Mouse (Mus musculus) ES-Bruce4 (cell line): ENCODE results near the gene Tekt4. TPM values are rescaled to one million over a fixed set of nuclear protein-coding genes. Genes with fewer than 3 reads are reported as not detected.

Source experiments
- H3K27ac ChIP-seq: 2 replicates; pipeline ENCODE4 v1.5.1; 2012; ENCODE audit warnings: low read length, inconsistent platforms; ENCODE audit not compliant: insufficient read depth
- H3K27me3 ChIP-seq: 2 replicates; pipeline ENCODE4 v1.6.1; 2012; ENCODE audit warnings: mild to moderate bottlenecking, low read length, inconsistent platforms; ENCODE audit not compliant: control insufficient read depth, poor library complexity, insufficient read depth, severe bottlenecking
- H3K36me3 ChIP-seq: 2 replicates; pipeline ENCODE4 v1.6.1; 2012; ENCODE audit warnings: inconsistent platforms, mild to moderate bottlenecking, low read length, moderate library complexity; ENCODE audit not compliant: control insufficient read depth, poor library complexity, insufficient read depth, severe bottlenecking
- H3K4me1 ChIP-seq: one replicate; pipeline ENCODE4 v1.8.1; 2011; ENCODE audit warnings: low read length; ENCODE audit not compliant: control insufficient read depth, insufficient read depth
- H3K4me3 ChIP-seq: 2 replicates; pipeline ENCODE4 v1.5.1; 2011; ENCODE audit warnings: low read depth, mild to moderate bottlenecking, low read length
- H3K9ac ChIP-seq: 2 replicates; pipeline ENCODE4 v1.6.1; 2012; ENCODE audit warnings: low read depth, mild to moderate bottlenecking, inconsistent platforms; ENCODE audit not compliant: poor library complexity, severe bottlenecking
- H3K9me3 ChIP-seq: replicated peaks from 2 replicates; pipeline ENCODE4 v1.6.1; 2012; ENCODE audit warnings: mild to moderate bottlenecking, low read length, inconsistent platforms; ENCODE audit not compliant: control insufficient read depth, poor library complexity, insufficient read depth, severe bottlenecking
- CTCF ChIP-seq: IDR thresholded peaks from one replicate; pipeline ENCODE4 v1.8.1; 2011; ENCODE audit warnings: low read depth, low read length
- EP300 ChIP-seq: IDR thresholded peaks from 2 replicates; pipeline ENCODE4 v1.6.1; 2011; ENCODE audit warnings: low read depth, low read length; ENCODE audit not compliant: insufficient read depth
- POLR2A ChIP-seq: IDR thresholded peaks from one replicate; pipeline ENCODE4 v1.8.1; 2011; ENCODE audit warnings: low read length; ENCODE audit not compliant: insufficient read depth
- polyA plus RNA-seq: library from polyadenylated mRNA; stranded (reverse); fragments of >200 nt; gene quantifications from 2 replicates; pipeline ENCODE4 v1.2.4, GENCODE M21; 2011; ENCODE audit warnings: low read depth; ENCODE audit not compliant: missing spikeins, insufficient read depth, insufficient read length

Tekt4 gene
- polyA plus RNA-seq, 1 experiment = not detected

- H3K9me3 ChIP-seq = no peaks in the 10 kb centered on the region
- no peaks in the 10 kb centered on the region for H3K27me3 ChIP-seq
- no peak overlapping the region for H3K9ac ChIP-seq
- H3K27ac ChIP-seq = no peak overlapping the region
- H3K36me3 ChIP-seq = no peaks in the 10 kb centered on the region
- peak overlapping the region; percentile 50 for H3K4me3 ChIP-seq
- TF ChIP-seq EP300 (no peak), CTCF (peak; percentile 61)
- no peaks in the 10 kb centered on the region for H3K4me1 ChIP-seq
Measured at GRCm38 (mm10) chr17:25474330-25475077, 20.1 kb downstream of the Tekt4 start.

GRCm38 (mm10) chr17:25475946-25476744 is 21.7 kb downstream of the Tekt4 start:
- no peak overlapping the region for H3K4me3 ChIP-seq
- H3K27ac ChIP-seq = no peak overlapping the region

GRCm38 (mm10) chr17:25480152-25480551 is 25.7 kb downstream of the Tekt4 start:
- TF ChIP-seq POLR2A (no peak), EP300 (no peak), CTCF (no peak)
- Histone ChIP-seq H3K4me3 (no peak overlapping the region), H3K36me3 (no peaks in the 10 kb centered on the region), H3K4me1 (no peaks in the 10 kb centered on the region), H3K9me3 (no peaks in the 10 kb centered on the region), H3K9ac (no peak overlapping the region), H3K27me3 (no peaks in the 10 kb centered on the region), H3K27ac (no peak overlapping the region)

More at GRCm38 (mm10) chr17:25475946-25476744, 21.7 kb downstream of the Tekt4 start:
- no peak for TF ChIP-seq POLR2A
- no peak for TF ChIP-seq EP300
- TF ChIP-seq CTCF = peak; percentile 63
- H3K27me3 ChIP-seq = no peaks in the 10 kb centered on the region
- no peaks in the 10 kb centered on the region for H3K9me3 ChIP-seq
- no peaks in the 10 kb centered on the region for H3K4me1 ChIP-seq
- no peaks in the 10 kb centered on the region for H3K36me3 ChIP-seq
- no peak overlapping the region for H3K9ac ChIP-seq

- H3K27ac ChIP-seq = no peak overlapping the region
- no peaks in the 10 kb centered on the region for H3K27me3 ChIP-seq
- H3K9ac ChIP-seq = no peak overlapping the region
- no peaks in the 10 kb centered on the region for H3K36me3 ChIP-seq
- no peaks in the 10 kb centered on the region for H3K9me3 ChIP-seq
- H3K4me1 ChIP-seq = no peaks in the 10 kb centered on the region
- no peak overlapping the region for H3K4me3 ChIP-seq
- TF ChIP-seq CTCF (no peak), EP300 (no peak), POLR2A (no peak)
Measured at GRCm38 (mm10) chr17:25480820-25481219, 26.4 kb downstream of the Tekt4 start.

- no peaks in the 10 kb centered on the region for H3K27me3 ChIP-seq
- H3K27ac ChIP-seq = no peak overlapping the region
- H3K36me3 ChIP-seq = no peaks in the 10 kb centered on the region
- H3K9me3 ChIP-seq = no peaks in the 10 kb centered on the region
- TF ChIP-seq POLR2A (no peak), EP300 (no peak), CTCF (no peak)
- no peaks in the 10 kb centered on the region for H3K4me1 ChIP-seq
- no peak overlapping the region for H3K4me3 ChIP-seq
- no peak overlapping the region for H3K9ac ChIP-seq
Measured at GRCm38 (mm10) chr17:25482092-25482491, 27.7 kb downstream of the Tekt4 start.

- no peaks in the 10 kb centered on the region for H3K4me1 ChIP-seq
- TF ChIP-seq EP300 (no peak), POLR2A (no peak), CTCF (no peak)
- H3K9ac ChIP-seq = peak within 1 kb of the TSS; percentile 20; the same call in 1 of the 2 replicates
- H3K27me3 ChIP-seq = no peaks in the 10 kb centered on the region
- no peaks in the 10 kb centered on the region for H3K36me3 ChIP-seq
- H3K4me3 ChIP-seq = peak within 1 kb of the TSS; percentile 41
- no peak within 1 kb of the TSS for H3K27ac ChIP-seq
- H3K9me3 ChIP-seq = no peaks in the 10 kb centered on the region
Measured at GRCm38 (mm10) chr17:25497013-25497412, 42.6 kb downstream of the Tekt4 start, which contains the start of gene Sstr5. Gene Sstr5, minus strand, starts transcription at chr17:25497288.
